In the genomic region with DNA sequence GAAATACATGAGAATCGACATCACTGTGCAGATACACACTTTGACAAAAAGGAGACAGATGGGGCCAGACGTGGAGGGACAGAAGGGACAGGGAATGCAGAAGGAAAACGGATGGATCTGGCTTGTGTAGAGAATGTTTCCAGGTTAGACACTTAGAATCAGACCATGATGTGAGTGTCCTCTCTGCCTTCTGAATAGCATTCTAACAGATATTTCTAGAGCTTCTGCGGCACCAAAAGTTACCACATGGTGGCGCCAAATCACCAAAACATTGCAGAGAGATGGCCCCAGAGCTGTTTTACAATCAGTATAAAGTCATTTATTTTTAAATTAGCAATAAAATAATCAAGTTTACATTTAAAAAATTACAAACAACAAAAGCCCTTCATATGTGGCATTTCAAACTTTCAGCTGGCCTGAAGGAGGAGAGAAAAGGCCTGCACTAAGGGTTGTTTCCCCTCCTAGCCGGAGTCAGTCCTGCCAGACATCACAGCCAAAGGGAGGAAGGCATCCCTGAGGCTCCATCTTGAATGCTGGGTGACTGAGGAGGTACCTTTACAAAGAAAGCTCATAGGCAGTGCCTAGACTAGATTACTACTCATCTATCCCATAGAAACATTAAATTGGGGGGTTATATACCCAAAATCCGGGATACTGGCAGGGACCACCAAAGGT, we compare ENCODE assay signal across 9 mouse cellular contexts. TPM values are rescaled to one million over a fixed set of nuclear protein-coding genes. Genes with fewer than 3 reads are reported as not detected.
DNase-seq lines count a peak whose midpoint lies in the region; TF ChIP-seq lines count a peak whose summit lies in the region.
"Had no signal": no experiment of that assay in that cellular context is flagged by ENCODE, and none has a peak within 500 bp of the region (broad histone marks: within the 10 kb centered on the region; RNA-seq: fewer than 3 reads in every experiment).

No protein-coding gene starts in this region.

- no peaks in the 10 kb centered on the region for H3K9me3 ChIP-seq in CH12.LX (replicated peaks; ENCODE audit: low read length)
- H3K9me3 ChIP-seq: heart, embryonic 13.5 days; stomach, embryonic 15.5 days had no signal

- H3K79me2 ChIP-seq in CH12.LX (replicated peaks; ENCODE audit: control insufficient read depth, extremely low read depth, insufficient read depth, poor library complexity, severe bottlenecking): 0 out of 2 replicates have a peak, but pooled peaks cover 5% of the 10 kb centered on the region

- no peaks in the 10 kb centered on the region for H3K27me3 ChIP-seq in CH12.LX (replicated peaks)
- H3K27me3 ChIP-seq: heart, embryonic 13.5 days; stomach, embryonic 15.5 days had no signal

- peak; percentile 68 to 85 for TF ChIP-seq CTCF in CH12.LX (conservative IDR thresholded peaks at IDR 0.05 in 1 of 2, IDR thresholded peaks at IDR 0.05 in 1 of 2; ENCODE audit: low read depth in 2 of 2, low read length in 2 of 2)
- TF ChIP-seq CTCF in cortical plate, adult 2 months (IDR thresholded peaks at IDR 0.05; ENCODE audit: extremely low read depth, insufficient read depth, low read length): peak; percentile 57

- peak; percentile 59 for DNase-seq in CH12.LX (ENCODE audit: extremely low read depth)
- DNase-seq in R1 (ENCODE audit: low read depth, low spot score): peak; percentile 52
- DNase-seq in gastrocnemius, postnatal 36 days: peak; percentile 37 to 46
- peak; percentile 75 for DNase-seq in layer of hippocampus, adult 11-12 months (ENCODE audit: low spot score)
- DNase-seq in lung, postnatal 25 days (ENCODE audit: low spot score): peak; percentile 58
- DNase-seq in retina, postnatal 7 days (ENCODE audit: low read depth, low spot score): peak; percentile 65

- TF ChIP-seq EP300 in CH12.LX (IDR thresholded peaks at IDR 0.05; ENCODE audit: low read length): no peak

- no peak overlapping the region for H3K27ac ChIP-seq in CH12.LX (ENCODE audit: insufficient read depth, low read depth)
- H3K27ac ChIP-seq in cortical plate, adult 2 months (ENCODE audit: insufficient read depth, low read length): no peak overlapping the region
- H3K27ac ChIP-seq: heart, embryonic 13.5 days; stomach, embryonic 15.5 days had no signal

- dilution Hi-C loops in CH12.LX (cut with MboI; ENCODE audit: extremely low pct_ligation_motif_present, extremely low pct_unique_long_range_greater_than_20kb, low sequenced_read_pairs): no loop called here

- no peak overlapping the region for H3K9ac ChIP-seq in CH12.LX (ENCODE audit: insufficient read depth, low read depth)
- H3K9ac ChIP-seq: heart, embryonic 13.5 days; stomach, embryonic 15.5 days had no signal

- no peak overlapping the region for H3K4me3 ChIP-seq in CH12.LX (replicated peaks in 1 of 3; ENCODE audit: low read depth in 2 of 3, low read length in 2 of 3, poor library complexity in 1 of 3)
- H3K4me3 ChIP-seq in cortical plate, adult 2 months (ENCODE audit: insufficient read depth, low read length): no peak overlapping the region
- H3K4me3 ChIP-seq: heart, embryonic 13.5 days; stomach, embryonic 15.5 days had no signal

- in situ Hi-C loops in CH12.LX (cut with MboI; ENCODE audit: low pct_ligation_motif_present, low pct_unique_long_range_greater_than_20kb, low sequenced_read_pairs): loop anchor here (10.0 kb wide), 1 partner anchor 227 kb away; no protein-coding TSS in a partner anchor

- H3K4me2 ChIP-seq in CH12.LX (ENCODE audit: insufficient read depth, low read depth, poor library complexity, severe bottlenecking): no peak overlapping the region
- H3K4me2 ChIP-seq: heart, embryonic 13.5 days; stomach, embryonic 15.5 days had no signal

- no peak for TF ChIP-seq POLR2A in CH12.LX (IDR thresholded peaks at IDR 0.05; ENCODE audit: low read depth, low read length)
- no peak for TF ChIP-seq POLR2A in cortical plate, adult 2 months (IDR thresholded peaks at IDR 0.05; ENCODE audit: extremely low read depth, insufficient read depth, low read length)

- H3K4me1 ChIP-seq in CH12.LX (ENCODE audit: control insufficient read depth in 1 of 2, insufficient read depth in 2 of 2): peaks cover 0 to 6% of the 10 kb centered on the region in 2 experiments; a peak in 1 of 4 replicates
- H3K4me1 ChIP-seq in cortical plate, adult 2 months (ENCODE audit: control insufficient read depth, insufficient read depth, low read length): no peaks in the 10 kb centered on the region
- H3K4me1 ChIP-seq: heart, embryonic 13.5 days; stomach, embryonic 15.5 days had no signal

- intact Hi-C loops in gastrocnemius, postnatal 36 days (cut with DNase I): loop anchor here (2.0 to 5.0 kb wide), 3 partner anchors 40 to 235 kb away; partner anchors contain the start of gene Stx3

- TF ChIP-seq RAD21 in CH12.LX (IDR thresholded peaks at IDR 0.05; ENCODE audit: low read depth, low read length): peak; percentile 79

- H3K36me3 ChIP-seq in CH12.LX (replicated peaks in 1 of 2; ENCODE audit: control insufficient read depth in 1 of 2, insufficient read depth in 1 of 2, low read length in 1 of 2): peaks cover 27 to 54% of the 10 kb centered on the region in 2 experiments

TF ChIP-seq in CH12.LX, 34 proteins besides CTCF, POLR2A, EP300 and RAD21:
- no peak for TF ChIP-seq POLR2AphosphoS2 (IDR thresholded peaks at IDR 0.05; ENCODE audit: low read depth, low read length)
- peak; percentile 70 for TF ChIP-seq SMC3 (IDR thresholded peaks at IDR 0.05; ENCODE audit: low read depth, low read length)
TF ChIP-seq in CH12.LX: peak in this region for 1.

RNA-seq across cellular contexts. Expression of gene Mrpl16, which starts 7.1 kb away (rescaled TPM):
- total RNA-seq in CH12.LX (2012; rRNA removed): 61.8 and 70.5 TPM in 2 replicates
- total RNA-seq in CH12.LX (2014; rRNA removed): 74.7 and 77.3 TPM in 2 replicates
- polyA plus RNA-seq in CH12.LX (2012; ENCODE audit: insufficient read length, low read depth): 72.8 and 79.1 TPM in 2 replicates
- 38.9 and 39.5 TPM in 2 replicates for polyA plus RNA-seq in cortical plate, adult 2 months (2012; rRNA removed)
- total RNA-seq in gastrocnemius, postnatal 36 days (2021): 10 to 100 TPM; 53.3 to 55.3 TPM

RNA-seq across cellular contexts. Expression of gene Gif, which starts 30.0 kb away (rescaled TPM):
- total RNA-seq in CH12.LX (2012; rRNA removed) (0.08 and 0.21 TPM in 2 replicates), CH12.LX (2014; rRNA removed) (0.20 and 0.28 TPM in 2 replicates)
- 0.24 and 0.26 TPM in 2 replicates for polyA plus RNA-seq in CH12.LX (2012; ENCODE audit: insufficient read length, low read depth)
- not detected in 2 replicates for polyA plus RNA-seq in cortical plate, adult 2 months (2012; rRNA removed)
- total RNA-seq in gastrocnemius, postnatal 36 days (2021): not detected
- polyA plus RNA-seq: heart, embryonic 13.5 days had no signal

RNA-seq across cellular contexts. Expression of gene Stx3, which starts 41.9 kb away (rescaled TPM):
- total RNA-seq in CH12.LX (2012; rRNA removed) (0.84 and 1.4 TPM in 2 replicates), CH12.LX (2014; rRNA removed) (0.16 TPM in 1 of 2 replicates, not detected in the other)
- 4.7 and 5.0 TPM in 2 replicates for polyA plus RNA-seq in CH12.LX (2012; ENCODE audit: insufficient read length, low read depth)
- polyA plus RNA-seq in cortical plate, adult 2 months (2012; rRNA removed): 46.4 and 56.4 TPM in 2 replicates
- total RNA-seq in gastrocnemius, postnatal 36 days (2021): 1 to 10 TPM; 1.4 to 2.7 TPM
